Mouse (Mus musculus): ENCODE results near the gene Brd1.

DNA sequence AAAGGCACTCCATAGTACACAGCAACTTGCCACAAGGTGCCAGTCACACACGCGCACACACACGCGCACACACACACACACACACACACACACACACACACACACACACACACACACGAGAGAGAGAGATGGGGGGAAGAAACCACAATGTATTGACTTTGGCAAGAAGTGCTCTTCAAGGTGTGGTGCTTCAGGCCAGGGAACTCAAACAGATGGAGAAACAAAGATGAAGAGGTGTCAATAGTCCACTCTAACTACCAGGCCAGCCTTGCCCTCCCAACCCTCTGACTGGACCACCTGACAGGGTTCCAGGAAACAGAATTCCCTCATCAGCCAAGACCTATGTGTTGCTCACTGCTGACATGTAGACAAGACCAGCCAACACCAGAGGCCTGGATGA lies 36.4 kb downstream of the Brd1 start:
- TF ChIP-seq POLR2A (IDR thresholded peaks at IDR 0.05; ENCODE audit: borderline replicate concordance, extremely low read depth, insufficient read depth, insufficient read length, poor library complexity, severe bottlenecking) = no peak
- TF ChIP-seq CTCF (IDR thresholded peaks at IDR 0.05; ENCODE audit: borderline replicate concordance, extremely low read depth, insufficient read depth, insufficient read length) = no peak

Measured in brain, embryonic 14.5 days (tissue).